Mouse (Mus musculus): ENCODE measurements around the gene Phf6.
"Not testable (repeated sequence)": the region's sequence is repeated elsewhere in the genome, so short reads cannot be mapped to it uniquely, and the experiment has no call there.

DNA sequence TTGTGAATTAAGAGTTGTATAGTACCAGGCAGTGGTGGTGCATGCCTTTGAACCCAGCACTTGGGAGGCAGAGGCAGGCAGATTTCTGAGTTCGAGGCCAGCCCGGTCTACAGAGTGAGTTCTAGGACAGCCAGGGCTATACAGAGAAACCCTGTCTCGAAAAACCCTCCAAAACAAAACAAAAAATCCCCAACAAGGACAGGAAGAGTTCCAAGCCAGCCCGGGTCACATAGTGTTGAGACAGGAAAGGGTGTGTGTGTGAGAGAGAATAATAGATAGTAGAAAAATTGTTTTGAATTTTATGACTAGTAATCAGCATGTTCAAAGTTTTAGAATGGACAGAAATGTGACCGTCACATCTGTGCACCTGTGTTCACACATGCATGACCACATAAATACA lies 82.7 kb downstream of the Phf6 start:
- TF ChIP-seq CTCF (IDR thresholded peaks at IDR 0.05; ENCODE audit: low read depth, low read length); POLR2A (IDR thresholded peaks at IDR 0.05; ENCODE audit: insufficient read depth, low read length): not testable (repeated sequence)
